Mouse (Mus musculus) limb, embryonic 14.5 days (tissue): ENCODE results near the gene Olfr285. TPM values are rescaled to one million over a fixed set of nuclear protein-coding genes. Genes with fewer than 3 reads are reported as not detected.

Experiments
- ATAC-seq: fragments of 200-750 bp; cut with Nextera tagmentation; 2 replicates; pipeline ENCODE4 v1.8.0; 2017; ENCODE audit warnings: low read depth, moderate number of reproducible peaks, moderate TSS enrichment; ENCODE audit not compliant: low FRiP score
- DNase-seq: peaks from one replicate; pipeline ENCODE4 v3.0.0-alpha.2; 2015; ENCODE audit warnings: low spot score
- H3K27ac ChIP-seq: fragments of 300-500 bp; sonication (generic); replicated peaks from 2 replicates; pipeline ENCODE4 v1.5.1; 2014; ENCODE audit warnings: low read depth, mild to moderate bottlenecking, low read length, moderate library complexity, mixed read lengths
- H3K27me3 ChIP-seq: fragments of 300-500 bp; sonication (generic); 2 replicates; pipeline ENCODE4 v1.6.1; 2014; ENCODE audit warnings: low read length, mixed read lengths; ENCODE audit not compliant: control insufficient read depth, insufficient read depth
- H3K36me3 ChIP-seq: fragments of 300-500 bp; sonication (generic); 2 replicates; pipeline ENCODE4 v1.6.1; 2014; ENCODE audit warnings: mild to moderate bottlenecking, low read length, moderate library complexity, mixed read lengths; ENCODE audit not compliant: control insufficient read depth, insufficient read depth
- H3K4me1 ChIP-seq: fragments of 300-500 bp; sonication (generic); 2 replicates; pipeline ENCODE4 v1.6.1; 2014; ENCODE audit warnings: antibody characterized with exemption, low read length, mixed read lengths; ENCODE audit not compliant: control insufficient read depth, insufficient read depth
- H3K4me2 ChIP-seq: fragments of 300-500 bp; sonication (generic); replicated peaks from 2 replicates; pipeline ENCODE4 v1.6.1; 2014; ENCODE audit warnings: low read depth, mild to moderate bottlenecking, low read length, moderate library complexity; ENCODE audit not compliant: severe bottlenecking
- H3K4me3 ChIP-seq: fragments of 300-500 bp; sonication (generic); replicated peaks from 2 replicates; pipeline ENCODE4 v1.5.1; 2014; ENCODE audit warnings: low read length
- H3K9ac ChIP-seq: fragments of 300-500 bp; sonication (generic); 2 replicates; pipeline ENCODE4 v1.6.1; 2014; ENCODE audit warnings: mild to moderate bottlenecking, low read depth, low read length, moderate library complexity; ENCODE audit not compliant: severe bottlenecking
- H3K9me3 ChIP-seq: fragments of 300-500 bp; sonication (generic); 2 replicates; pipeline ENCODE4 v1.6.1; 2016; ENCODE audit warnings: low read length; ENCODE audit not compliant: control insufficient read depth
- POLR2A ChIP-seq: fragments of 200-500 bp; IDR thresholded peaks from 2 replicates; pipeline ENCODE4 v1.8.0; 2012; ENCODE audit warnings: inconsistent platforms, mild to moderate bottlenecking, moderate library complexity, borderline replicate concordance; ENCODE audit not compliant: insufficient read depth, insufficient read length; ENCODE audit errors: extremely low read depth
- WGBS: fragments of 180-500 bp; shearing (Covaris S2); extraction: QIAGEN DNeasy Blood & Tissue Kit; methylation state at CpG from one replicate; pipeline ENCODE4 v1.1.7; 2014; 5-methylcytosine and 5-hydroxymethylcytosine counted together
- polyA plus RNA-seq, 2 experiments: library from polyadenylated mRNA; depleted of rRNA in 1 of 2; stranded (reverse) in 1 of 2; unstranded in 1 of 2; fragments of >200 nt; fragmentation: Nextera tagmentation in 1 of 2; extraction: Ambion mirVana in 1 of 2; gene quantifications; 2 replicates each; pipeline versions ENCODE4 v1.2.1 to v1.2.3; 2012 to 2014

Gene Olfr285
- polyA plus RNA-seq, 2 experiments: not detected

GRCm38 (mm10) chr15:98288566-98288965 is 28.6 kb downstream of the Olfr285 start:
- no peaks in the 10 kb centered on the region for H3K36me3 ChIP-seq
- TF ChIP-seq POLR2A: no peak
- H3K4me2 ChIP-seq: no peak overlapping the region
- no peaks in the 10 kb centered on the region for H3K27me3 ChIP-seq
- H3K27ac ChIP-seq: no peak overlapping the region
- DNase-seq (no peak), ATAC-seq (no peak)
- WGBS: 70% methylated on average over 12 of the region's 12 CpGs
- H3K4me1 ChIP-seq: no peaks in the 10 kb centered on the region
- H3K9ac ChIP-seq: no peak overlapping the region
- no peak overlapping the region for H3K4me3 ChIP-seq
- no peaks in the 10 kb centered on the region for H3K9me3 ChIP-seq

- Histone ChIP-seq H3K4me3 (no peak overlapping the region), H3K4me2 (no peak overlapping the region)
- 69% methylated on average over 7 of the region's 7 CpGs for WGBS
Measured at GRCm38 (mm10) chr15:98286418-98286817, 30.7 kb downstream of the Olfr285 start.

More at GRCm38 (mm10) chr15:98286418-98286817, 30.7 kb downstream of the Olfr285 start:
- no peaks in the 10 kb centered on the region for H3K36me3 ChIP-seq
- H3K4me1 ChIP-seq: no peaks in the 10 kb centered on the region
- ATAC-seq (no peak), DNase-seq (no peak)
- no peaks in the 10 kb centered on the region for H3K9me3 ChIP-seq
- no peak for TF ChIP-seq POLR2A
- H3K9ac ChIP-seq: no peak overlapping the region
- no peak overlapping the region for H3K27ac ChIP-seq
- H3K27me3 ChIP-seq: no peaks in the 10 kb centered on the region

Other genes starting within 250 kb of the Olfr285 start
- gene Pfkm, start 224.8 kb downstream of the Olfr285 start, polyA plus RNA-seq (2012; rRNA removed): 75.8 and 78.9 TPM in 2 replicates
- gene Pfkm, start 224.8 kb downstream of the Olfr285 start, polyA plus RNA-seq (2014; fragmentation: Nextera tagmentation; extraction: Ambion mirVana): 49.8 and 50.0 TPM in 2 replicates
- 30.5 and 33.5 TPM in 2 replicates for gene Senp1, start 223.6 kb downstream of the Olfr285 start, polyA plus RNA-seq (2012; rRNA removed)
- gene Senp1, start 223.6 kb downstream of the Olfr285 start, polyA plus RNA-seq (2014; fragmentation: Nextera tagmentation; extraction: Ambion mirVana): 32.5 and 34.4 TPM in 2 replicates
- 42.4 and 49.3 TPM in 2 replicates for gene Asb8, start 151.7 kb downstream of the Olfr285 start, polyA plus RNA-seq (2012; rRNA removed)
- 55.7 and 57.3 TPM in 2 replicates for gene Asb8, start 151.7 kb downstream of the Olfr285 start, polyA plus RNA-seq (2014; fragmentation: Nextera tagmentation; extraction: Ambion mirVana)
- gene Ccdc184, start 150.2 kb downstream of the Olfr285 start, polyA plus RNA-seq (2012; rRNA removed): 0.23 and 0.33 TPM in 2 replicates
- gene Ccdc184, start 150.2 kb downstream of the Olfr285 start, polyA plus RNA-seq (2014; fragmentation: Nextera tagmentation; extraction: Ambion mirVana): 0.10 and 0.37 TPM in 2 replicates
- not detected in 2 replicates for gene Olfr288, start 121.8 kb downstream of the Olfr285 start, polyA plus RNA-seq (2012; rRNA removed)
- not detected in 2 replicates for gene Olfr288, start 121.8 kb downstream of the Olfr285 start, polyA plus RNA-seq (2014; fragmentation: Nextera tagmentation; extraction: Ambion mirVana)
- not detected in 2 replicates for gene Gm44579, start 96.4 kb downstream of the Olfr285 start, polyA plus RNA-seq (2012; rRNA removed)
- gene Gm44579, start 96.4 kb downstream of the Olfr285 start, polyA plus RNA-seq (2014; fragmentation: Nextera tagmentation; extraction: Ambion mirVana): not detected in 2 replicates
- gene Olfr287, start 96.3 kb downstream of the Olfr285 start, polyA plus RNA-seq (2012; rRNA removed): not detected in 2 replicates
- not detected in 2 replicates for gene Olfr287, start 96.3 kb downstream of the Olfr285 start, polyA plus RNA-seq (2014; fragmentation: Nextera tagmentation; extraction: Ambion mirVana)
- not detected in 2 replicates for gene Olfr286, start 82.9 kb downstream of the Olfr285 start, polyA plus RNA-seq (2012; rRNA removed)
- not detected in 2 replicates for gene Olfr286, start 82.9 kb downstream of the Olfr285 start, polyA plus RNA-seq (2014; fragmentation: Nextera tagmentation; extraction: Ambion mirVana)
- gene H1fnt, start 60.1 kb downstream of the Olfr285 start, polyA plus RNA-seq (2012; rRNA removed): not detected in 2 replicates
- gene H1fnt, start 60.1 kb downstream of the Olfr285 start, polyA plus RNA-seq (2014; fragmentation: Nextera tagmentation; extraction: Ambion mirVana): not detected in 2 replicates
- 1.3 and 1.5 TPM in 2 replicates for gene Zfp641, start 21.2 kb downstream of the Olfr285 start, polyA plus RNA-seq (2012; rRNA removed)
- 0.32 and 0.79 TPM in 2 replicates for gene Zfp641, start 21.2 kb downstream of the Olfr285 start, polyA plus RNA-seq (2014; fragmentation: Nextera tagmentation; extraction: Ambion mirVana)
- 0.10 TPM in 1 of 2 replicates, not detected in the other for gene Olfr284, start 23.6 kb upstream of the Olfr285 start, polyA plus RNA-seq (2012; rRNA removed)
- gene Olfr284, start 23.6 kb upstream of the Olfr285 start, polyA plus RNA-seq (2014; fragmentation: Nextera tagmentation; extraction: Ambion mirVana): not detected in 2 replicates
- 0.10 TPM in 1 of 2 replicates, not detected in the other for gene Olfr283, start 63.6 kb upstream of the Olfr285 start, polyA plus RNA-seq (2012; rRNA removed)
- gene Olfr283, start 63.6 kb upstream of the Olfr285 start, polyA plus RNA-seq (2014; fragmentation: Nextera tagmentation; extraction: Ambion mirVana): not detected in 2 replicates
- gene Olfr282, start 113.9 kb upstream of the Olfr285 start, polyA plus RNA-seq (2012; rRNA removed): not detected in 2 replicates
- gene Olfr282, start 113.9 kb upstream of the Olfr285 start, polyA plus RNA-seq (2014; fragmentation: Nextera tagmentation; extraction: Ambion mirVana): not detected in 2 replicates
- gene Olfr281, start 135.2 kb upstream of the Olfr285 start, polyA plus RNA-seq (2012; rRNA removed): not detected in 2 replicates
- not detected in 2 replicates for gene Olfr281, start 135.2 kb upstream of the Olfr285 start, polyA plus RNA-seq (2014; fragmentation: Nextera tagmentation; extraction: Ambion mirVana)
- not detected in 2 replicates for gene OR5BS1P, start 152.5 kb upstream of the Olfr285 start, polyA plus RNA-seq (2012; rRNA removed)
- gene OR5BS1P, start 152.5 kb upstream of the Olfr285 start, polyA plus RNA-seq (2014; fragmentation: Nextera tagmentation; extraction: Ambion mirVana): not detected in 2 replicates
- gene Lalba, start 165.4 kb upstream of the Olfr285 start, polyA plus RNA-seq (2012; rRNA removed): 0.14 and 0.32 TPM in 2 replicates
- gene Lalba, start 165.4 kb upstream of the Olfr285 start, polyA plus RNA-seq (2014; fragmentation: Nextera tagmentation; extraction: Ambion mirVana): not detected in 2 replicates
- gene Olfr279, start 175.0 kb upstream of the Olfr285 start, polyA plus RNA-seq (2012; rRNA removed): not detected in 2 replicates
- gene Olfr279, start 175.0 kb upstream of the Olfr285 start, polyA plus RNA-seq (2014; fragmentation: Nextera tagmentation; extraction: Ambion mirVana): not detected in 2 replicates
- 99.8 and 105 TPM in 2 replicates for gene Kansl2, start 216.9 kb upstream of the Olfr285 start, polyA plus RNA-seq (2012; rRNA removed)
- gene Kansl2, start 216.9 kb upstream of the Olfr285 start, polyA plus RNA-seq (2014; fragmentation: Nextera tagmentation; extraction: Ambion mirVana): 104 and 108 TPM in 2 replicates